Mouse (Mus musculus) G1E (cell line): Measurements from ENCODE around the gene Tbc1d8.

Experiments used
- CTCF ChIP-seq: IDR thresholded peaks from 2 replicates; pipeline ENCODE4 v1.5.1; 2012; ENCODE audit warnings: low read depth, low read length, inconsistent platforms, mixed read lengths
- GATA1 ChIP-seq: IDR thresholded peaks from 2 replicates; pipeline ENCODE4 v1.6.1; 2012; ENCODE audit warnings: borderline replicate concordance, low read length, inconsistent platforms, mixed read lengths
- GATA2 ChIP-seq: IDR thresholded peaks from 2 replicates; pipeline ENCODE4 v1.6.1; 2012; ENCODE audit warnings: low read depth, low read length, inconsistent platforms, borderline replicate concordance

DNA sequence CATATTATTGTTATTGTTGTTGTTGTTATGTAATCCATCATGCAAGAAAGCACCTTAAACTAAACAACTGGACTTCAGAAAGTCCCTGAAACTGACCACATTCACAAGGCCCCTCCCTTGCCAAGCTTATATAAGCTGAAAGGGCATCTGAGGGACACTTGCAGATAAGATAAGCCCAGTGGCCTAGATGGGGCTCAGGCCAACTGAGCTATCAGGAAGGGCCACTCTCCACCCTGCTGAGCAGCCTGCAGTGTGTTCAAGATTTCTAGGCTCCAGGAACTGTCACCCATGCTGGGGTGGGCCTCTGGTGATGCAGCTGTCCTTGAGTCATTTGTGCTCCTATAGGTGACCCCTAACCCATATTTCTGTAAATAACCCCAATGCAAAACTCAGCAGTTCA lies 39.9 kb downstream of the Tbc1d8 start:
- TF ChIP-seq CTCF (no peak), GATA1 (no peak), GATA2 (no peak)
